Mouse (Mus musculus) CH12.LX (cell line): Measurements from ENCODE around the gene Sugp1. TPM values are rescaled to one million over a fixed set of nuclear protein-coding genes. Genes with fewer than 3 reads are reported as not detected.
A peak's percentile ranks its signal among the peaks of the same experiment; 100 is the strongest.
"Not testable (repeated sequence)": the region's sequence is repeated elsewhere in the genome, so short reads cannot be mapped to it uniquely, and the experiment has no call there.

Experiments
- DNase-seq: peaks from one replicate; pipeline ENCODE4 v3.0.0-alpha.2; 2013; ENCODE audit errors: extremely low read depth
- H3K27ac ChIP-seq: 2 replicates; pipeline ENCODE4 v1.5.1; 2012; ENCODE audit warnings: low read depth, mild to moderate bottlenecking, control low read depth, moderate library complexity; ENCODE audit not compliant: insufficient read depth
- H3K27me3 ChIP-seq: replicated peaks from 2 replicates; pipeline ENCODE3; 2012; ENCODE audit warnings: inconsistent platforms
- H3K36me3 ChIP-seq, 2 experiments: replicated peaks in 1 of 2; 2 replicates each; pipeline versions ENCODE3 to v1.6.1; 2012; ENCODE audit warnings: inconsistent platforms in 1 of 2, low read length in 1 of 2, mild to moderate bottlenecking in 1 of 2, mixed read lengths in 1 of 2, moderate library complexity in 1 of 2; ENCODE audit not compliant: control insufficient read depth in 1 of 2, insufficient read depth in 1 of 2
- H3K4me1 ChIP-seq, 2 experiments: 2 replicates each; pipeline ENCODE4 v1.6.1; 2012; ENCODE audit warnings: inconsistent platforms in 1 of 2, moderate library complexity in 1 of 2; ENCODE audit not compliant: insufficient read depth in 2 of 2, control insufficient read depth in 1 of 2
- H3K4me2 ChIP-seq: 2 replicates; pipeline ENCODE4 v1.6.1; 2012; ENCODE audit warnings: low read depth, mild to moderate bottlenecking, control low read depth; ENCODE audit not compliant: poor library complexity, insufficient read depth, severe bottlenecking
- H3K4me3 ChIP-seq, 3 experiments: fragments of 150-350 bp in 1 of 3; sonication (generic) in 1 of 3; replicated peaks in 1 of 3; 2 replicates each; pipeline versions ENCODE3 to v1.5.1; 2011 to 2012; ENCODE audit warnings: low read depth in 2 of 3, low read length in 2 of 3, mild to moderate bottlenecking in 2 of 3, moderate library complexity in 2 of 3, control low read depth in 1 of 3, improper control_type of control experiment in 1 of 3, inconsistent platforms in 1 of 3, mixed read lengths in 1 of 3; ENCODE audit not compliant: poor library complexity in 1 of 3
- H3K79me2 ChIP-seq: replicated peaks from 2 replicates; pipeline ENCODE4 v1.6.1; 2012; ENCODE audit warnings: mild to moderate bottlenecking, moderate library complexity; ENCODE audit not compliant: control insufficient read depth, poor library complexity, insufficient read depth, severe bottlenecking; ENCODE audit errors: extremely low read depth
- H3K9ac ChIP-seq: 2 replicates; pipeline ENCODE4 v1.6.1; 2012; ENCODE audit warnings: low read depth, mild to moderate bottlenecking, control low read depth, moderate library complexity; ENCODE audit not compliant: insufficient read depth
- H3K9me3 ChIP-seq: replicated peaks from 2 replicates; pipeline ENCODE3; 2012; ENCODE audit warnings: low read length, inconsistent platforms, mixed read lengths
- BHLHE40 ChIP-seq: IDR thresholded peaks from 2 replicates; pipeline ENCODE4 v1.6.1; 2011; ENCODE audit warnings: mild to moderate bottlenecking, low read depth, low read length, improper control_type of control experiment
- CHD1 ChIP-seq: IDR thresholded peaks from 2 replicates; pipeline ENCODE4 v1.6.1; 2012; ENCODE audit warnings: low read depth, low read length, improper control_type of control experiment, inconsistent platforms
- CHD2 ChIP-seq: IDR thresholded peaks from 2 replicates; pipeline ENCODE4 v1.6.1; 2011; ENCODE audit warnings: low read length, improper control_type of control experiment
- CTCF ChIP-seq, 2 experiments: IDR thresholded peaks in 1 of 2; conservative IDR thresholded peaks in 1 of 2; 2 replicates each; pipeline ENCODE4 v1.5.1; 2011 to 2012; ENCODE audit warnings: low read depth in 2 of 2, low read length in 2 of 2, improper control_type of control experiment in 1 of 2, inconsistent platforms in 1 of 2, mild to moderate bottlenecking in 1 of 2, moderate library complexity in 1 of 2
- E2F4 ChIP-seq: IDR thresholded peaks from 2 replicates; pipeline ENCODE4 v1.6.1; 2011; ENCODE audit warnings: low read depth, low read length, improper control_type of control experiment; ENCODE audit not compliant: insufficient replicate concordance
- ELF1 ChIP-seq: IDR thresholded peaks from 2 replicates; pipeline ENCODE4 v1.6.1; 2014; ENCODE audit warnings: low read depth, mild to moderate bottlenecking, inconsistent platforms, low read length, improper control_type of control experiment
- ETS1 ChIP-seq: conservative IDR thresholded peaks from 2 replicates; pipeline ENCODE4 v1.6.1; 2012; ENCODE audit warnings: low read depth, mild to moderate bottlenecking, inconsistent platforms, low read length, improper control_type of control experiment, moderate library complexity
- GABPA ChIP-seq: IDR thresholded peaks from 2 replicates; pipeline ENCODE4 v1.6.1; 2012; ENCODE audit warnings: low read depth, low read length, improper control_type of control experiment, inconsistent platforms; ENCODE audit not compliant: insufficient replicate concordance
- HCFC1 ChIP-seq: IDR thresholded peaks from 2 replicates; pipeline ENCODE4 v1.6.1; 2012; ENCODE audit warnings: low read depth, mild to moderate bottlenecking, inconsistent platforms, low read length, improper control_type of control experiment
- IRF4 ChIP-seq: IDR thresholded peaks from 2 replicates; pipeline ENCODE4 v1.6.1; 2014; ENCODE audit warnings: low read depth, mild to moderate bottlenecking, inconsistent platforms, low read length, improper control_type of control experiment
- JUN ChIP-seq: IDR thresholded peaks from 2 replicates; pipeline ENCODE4 v1.6.1; 2011; ENCODE audit warnings: low read depth, mild to moderate bottlenecking, low read length, improper control_type of control experiment, moderate library complexity; ENCODE audit not compliant: insufficient read depth
- JUND ChIP-seq: conservative IDR thresholded peaks from 2 replicates; pipeline ENCODE4 v1.6.1; 2011; ENCODE audit warnings: low read depth, low read length, improper control_type of control experiment
- KAT2A ChIP-seq: IDR thresholded peaks from 2 replicates; pipeline ENCODE4 v1.6.1; 2012; ENCODE audit warnings: low read length, improper control_type of control experiment, inconsistent platforms; ENCODE audit not compliant: insufficient replicate concordance
- MAFK ChIP-seq: IDR thresholded peaks from 2 replicates; pipeline ENCODE4 v1.6.1; 2011; ENCODE audit warnings: low read length, improper control_type of control experiment; ENCODE audit not compliant: insufficient replicate concordance
- MAX ChIP-seq: IDR thresholded peaks from 2 replicates; pipeline ENCODE4 v1.6.1; 2011; ENCODE audit warnings: low read length, improper control_type of control experiment
- MAZ ChIP-seq: IDR thresholded peaks from 2 replicates; pipeline ENCODE4 v1.6.1; 2012; ENCODE audit warnings: low read depth, mild to moderate bottlenecking, inconsistent platforms, low read length, improper control_type of control experiment, moderate library complexity
- MEF2A ChIP-seq: IDR thresholded peaks from 2 replicates; pipeline ENCODE4 v1.6.1; 2014; ENCODE audit warnings: low read depth, mild to moderate bottlenecking, inconsistent platforms, low read length, improper control_type of control experiment, borderline replicate concordance
- MXI1 ChIP-seq: IDR thresholded peaks from 2 replicates; pipeline ENCODE4 v1.6.1; 2011; ENCODE audit warnings: mild to moderate bottlenecking, low read depth, low read length, improper control_type of control experiment
- MYC ChIP-seq: IDR thresholded peaks from 2 replicates; pipeline ENCODE4 v1.6.1; 2011; ENCODE audit warnings: low read depth, mild to moderate bottlenecking, improper control_type of control experiment, low read length
- NELFE ChIP-seq: IDR thresholded peaks from 2 replicates; pipeline ENCODE4 v1.6.1; 2011; ENCODE audit warnings: low read depth, low read length, improper control_type of control experiment
- NRF1 ChIP-seq: IDR thresholded peaks from 2 replicates; pipeline ENCODE4 v1.6.1; 2014; ENCODE audit warnings: low read depth, mild to moderate bottlenecking, inconsistent platforms, low read length, improper control_type of control experiment, moderate library complexity
- PAX5 ChIP-seq: IDR thresholded peaks from 2 replicates; pipeline ENCODE4 v1.6.1; 2012; ENCODE audit warnings: low read length, inconsistent platforms, mixed read lengths
- POLR2AphosphoS2 ChIP-seq: IDR thresholded peaks from 2 replicates; pipeline ENCODE4 v1.6.1; 2011; ENCODE audit warnings: low read depth, low read length, improper control_type of control experiment
- RAD21 ChIP-seq: IDR thresholded peaks from 2 replicates; pipeline ENCODE4 v1.6.1; 2011; ENCODE audit warnings: low read depth, mild to moderate bottlenecking, low read length, improper control_type of control experiment, moderate library complexity
- RCOR1 ChIP-seq: conservative IDR thresholded peaks from 2 replicates; pipeline ENCODE4 v1.6.1; 2012; ENCODE audit warnings: low read depth, mild to moderate bottlenecking, inconsistent platforms, low read length, improper control_type of control experiment
- SMC3 ChIP-seq: IDR thresholded peaks from 2 replicates; pipeline ENCODE4 v1.6.1; 2011; ENCODE audit warnings: low read depth, low read length, improper control_type of control experiment
- TBP ChIP-seq: conservative IDR thresholded peaks from 2 replicates; pipeline ENCODE4 v1.6.1; 2011; ENCODE audit warnings: low read depth, low read length, improper control_type of control experiment
- TCF12 ChIP-seq: IDR thresholded peaks from 2 replicates; pipeline ENCODE4 v1.6.1; 2014; ENCODE audit warnings: low read depth, mild to moderate bottlenecking, inconsistent platforms, low read length, improper control_type of control experiment
- ZC3H11A ChIP-seq: IDR thresholded peaks from 2 replicates; pipeline ENCODE4 v1.6.1; 2012; ENCODE audit warnings: low read depth, mild to moderate bottlenecking, inconsistent platforms, low read length, improper control_type of control experiment
- ZKSCAN1 ChIP-seq: IDR thresholded peaks from 2 replicates; pipeline ENCODE4 v1.6.1; 2012; ENCODE audit warnings: low read depth, inconsistent platforms, low read length, improper control_type of control experiment, borderline replicate concordance
- ZMIZ1 ChIP-seq: IDR thresholded peaks from 2 replicates; pipeline ENCODE4 v1.6.1; 2012; ENCODE audit warnings: low read depth, mild to moderate bottlenecking, inconsistent platforms, low read length, improper control_type of control experiment
- ZNF384 ChIP-seq: IDR thresholded peaks from 2 replicates; pipeline ENCODE4 v1.6.1; 2012; ENCODE audit warnings: low read depth, low read length, improper control_type of control experiment, inconsistent platforms
- dilution Hi-C: fragments of 300-500 bp; cut with MboI; formaldehyde crosslinking; loops from 2 replicates; pipeline ENCODE4 v1.14.3; 2020; ENCODE audit warnings: low sequenced_read_pairs; ENCODE audit not compliant: extremely low pct_unique_long_range_greater_than_20kb, extremely low pct_ligation_motif_present
- in situ Hi-C: fragments of 300-500 bp; cut with MboI; formaldehyde crosslinking; loops from 3 replicates; pipeline ENCODE4 v1.14.3; 2019; ENCODE audit warnings: low sequenced_read_pairs, low pct_ligation_motif_present, low pct_unique_long_range_greater_than_20kb, mixed read lengths
- polyA plus RNA-seq: library from polyadenylated mRNA; unstranded; fragments of >175 nt; gene quantifications from 2 replicates; pipeline ENCODE4 v1.2.1, GENCODE M21; 2012; ENCODE audit warnings: low read depth; ENCODE audit not compliant: insufficient read length
- total RNA-seq, 2 experiments: library from RNA; depleted of rRNA; stranded (reverse); fragments of 300-350 nt in 1 of 2; fragments of >200 nt in 1 of 2; gene quantifications; 2 replicates each; pipeline ENCODE4 v1.2.3; 2012 to 2014

Sugp1 gene
- total and polyA plus RNA-seq, 3 experiments: 5.3 to 43.9 (median 21.8) TPM

- peak; percentile 50 for TF ChIP-seq ZNF384
- TF ChIP-seq, all 38 proteins: peak for 1; not testable (repeated sequence) for 37
- Histone ChIP-seq H3K4me2 (peak overlapping the region; percentile 70), H3K4me1 (peaks cover 4 to 31% of the 10 kb centered on the region in 2 experiments; a peak in 3 of 4 replicates), H3K9ac (peak overlapping the region; percentile 4; the same call in 1 of the 2 replicates), H3K27ac (peak overlapping the region; percentile 28)
- H3K79me2 ChIP-seq, H3K4me3 ChIP-seq, DNase-seq, dilution Hi-C loops, H3K9me3 ChIP-seq, H3K27me3 ChIP-seq, H3K36me3 ChIP-seq: not testable (repeated sequence)
- in situ Hi-C loops: loop anchor here (5.0 kb wide), 2 partner anchors 35 to 80 kb away; no protein-coding TSS in a partner anchor
These were observed 40.8 kb upstream of the Sugp1 start for GRCm38 (mm10) chr8:70001892-70002191.

GRCm38 (mm10) chr8:70003204-70003657, 39.4 kb upstream of the Sugp1 start:
- in situ Hi-C loops: loop anchor here (5.0 kb wide), 2 partner anchors 36 to 81 kb away; no protein-coding TSS in a partner anchor
- Histone ChIP-seq H3K9ac (peak overlapping the region; percentile 12; the same call in 1 of the 2 replicates), H3K27me3 (no peaks in the 10 kb centered on the region), H3K36me3 (no peaks in the 10 kb centered on the region), H3K4me2 (peak overlapping the region; percentile 76), H3K4me3 (no peak overlapping the region), H3K9me3 (no peaks in the 10 kb centered on the region), H3K79me2 (no peaks in the 10 kb centered on the region), H3K4me1 (peaks cover 4 to 31% of the 10 kb centered on the region in 2 experiments; a peak in 3 of 4 replicates), H3K27ac (peak overlapping the region; percentile 48; the same call in 1 of the 2 replicates)
- dilution Hi-C loops: no loop called here
- peak; percentile 63 for DNase-seq
- TF ChIP-seq CTCF (conservative IDR thresholded peaks at IDR 0.05 in 1 of 2, IDR thresholded peaks at IDR 0.05 in 1 of 2; ENCODE audit: low read depth in 2 of 2, low read length in 2 of 2) (peak in 1 of 2 experiments; percentile 55; a peak in 2 of 4 replicates), MYC (peak; percentile 64), BHLHE40 (peak; percentile 61), POLR2AphosphoS2 (no peak), MAZ (0 out of 2 replicates have a peak, but pooled peaks have one; percentile 52), ZMIZ1 (no peak), CHD1 (no peak), ETS1 (peak; percentile 86), MAX (peak; percentile 41; the same call in 1 of the 2 replicates), TCF12 (peak; percentile 48; the same call in 1 of the 2 replicates), PAX5 (no peak), MXI1 (peak; percentile 47; the same call in 1 of the 2 replicates), IRF4 (peak; percentile 65; the same call in 1 of the 2 replicates), RAD21 (peak; percentile 22), MEF2A (no peak), RCOR1 (peak; percentile 56; the same call in 1 of the 2 replicates), KAT2A (no peak), ZKSCAN1 (no peak), MAFK (no peak), GABPA (no peak), JUN (no peak), TBP (no peak), ELF1 (peak; percentile 70), NELFE (no peak), CHD2 (peak; percentile 39), E2F4 (no peak), HCFC1 (no peak), JUND (no peak), ZNF384 (no peak), NRF1 (no peak), SMC3 (peak; percentile 47), ZC3H11A (no peak)
